Mouse (Mus musculus) heart, embryonic 13.5 days (tissue): ENCODE results near the gene Blm. TPM values are rescaled to one million over a fixed set of nuclear protein-coding genes. Genes with fewer than 3 reads are reported as not detected.
A peak's percentile ranks its signal among the peaks of the same experiment; 100 is the strongest.

Source experiments
- ATAC-seq: fragments of 200-750 bp; cut with Nextera tagmentation; 2 replicates; pipeline ENCODE4 v1.8.0; 2017; ENCODE audit warnings: moderate TSS enrichment; ENCODE audit not compliant: insufficient number of reproducible peaks, low FRiP score, low TSS enrichment; ENCODE audit errors: extremely low read depth
- H3K27ac ChIP-seq: fragments of 300-500 bp; sonication (generic); replicated peaks from 2 replicates; pipeline ENCODE4 v1.5.1; 2015; ENCODE audit warnings: moderate library complexity, mild to moderate bottlenecking, inconsistent platforms
- H3K27me3 ChIP-seq: fragments of 300-500 bp; sonication (generic); replicated peaks from 2 replicates; pipeline ENCODE4 v1.6.1; 2015; ENCODE audit warnings: mild to moderate bottlenecking, inconsistent platforms
- H3K36me3 ChIP-seq: fragments of 300-500 bp; sonication (generic); 2 replicates; pipeline ENCODE4 v1.6.1; 2015; ENCODE audit warnings: mild to moderate bottlenecking, inconsistent platforms
- H3K4me1 ChIP-seq: fragments of 300-500 bp; sonication (generic); 2 replicates; pipeline ENCODE4 v1.6.1; 2015; ENCODE audit warnings: inconsistent platforms
- H3K4me2 ChIP-seq: fragments of 300-500 bp; sonication (generic); 2 replicates; pipeline ENCODE4 v1.6.1; 2015; ENCODE audit warnings: inconsistent platforms, mild to moderate bottlenecking, moderate library complexity
- H3K4me3 ChIP-seq: fragments of 300-500 bp; sonication (generic); 2 replicates; pipeline ENCODE4 v1.5.1; 2015; ENCODE audit warnings: moderate library complexity, mild to moderate bottlenecking, inconsistent platforms
- H3K9ac ChIP-seq: fragments of 300-500 bp; sonication (generic); 2 replicates; pipeline ENCODE4 v1.6.1; 2015; ENCODE audit warnings: inconsistent platforms, mild to moderate bottlenecking, moderate library complexity
- H3K9me3 ChIP-seq: fragments of 300-500 bp; sonication (generic); 2 replicates; pipeline ENCODE4 v1.6.1; 2016; ENCODE audit warnings: inconsistent platforms
- WGBS: fragments of 180-500 bp; shearing (Covaris S2); methylation state at CpG from one replicate; pipeline ENCODE4 v1.1.7; 2015; ENCODE audit warnings: mixed read lengths; 5-methylcytosine and 5-hydroxymethylcytosine counted together
- polyA plus RNA-seq: library from polyadenylated mRNA; unstranded; fragments of >200 nt; fragmentation: Nextera tagmentation; extraction: Ambion mirVana; gene quantifications from 2 replicates; pipeline ENCODE4 v1.2.1, GENCODE M21; 2015

The Blm gene
- polyA plus RNA-seq, 1 experiment from 2014 or later = 17.1 TPM

GRCm38 (mm10) chr7:80449620-80450091, 85.3 kb downstream of the Blm start:
- H3K4me3 ChIP-seq = no peak overlapping the region
- no peaks in the 10 kb centered on the region for H3K9me3 ChIP-seq
- H3K4me2 ChIP-seq = no peak overlapping the region
- H3K27me3 ChIP-seq = no peaks in the 10 kb centered on the region
- H3K4me1 ChIP-seq = peaks cover 60% of the 10 kb centered on the region
- ATAC-seq = no peak
- H3K36me3 ChIP-seq = peaks cover 24% of the 10 kb centered on the region
- no peak overlapping the region for H3K9ac ChIP-seq
- 45% methylated on average over 6 of the region's 6 CpGs for WGBS
- H3K27ac ChIP-seq = no peak overlapping the region

GRCm38 (mm10) chr7:80447336-80447735, 87.6 kb downstream of the Blm start:
- H3K4me3 ChIP-seq = no peak overlapping the region
- no peak overlapping the region for H3K9ac ChIP-seq
- no peak overlapping the region for H3K27ac ChIP-seq
- no peaks in the 10 kb centered on the region for H3K9me3 ChIP-seq
- no peak for ATAC-seq
- H3K27me3 ChIP-seq = no peaks in the 10 kb centered on the region
- WGBS = 85% methylated on average over 8 of the region's 8 CpGs
- H3K36me3 ChIP-seq = peaks cover 1% of the 10 kb centered on the region; the same call in 1 of the 2 replicates
- peaks cover 81% of the 10 kb centered on the region for H3K4me1 ChIP-seq
- no peak overlapping the region for H3K4me2 ChIP-seq

GRCm38 (mm10) chr7:80446221-80446878, 88.6 kb downstream of the Blm start:
- no peak overlapping the region for H3K4me3 ChIP-seq
- 29% methylated on average over 7 of the region's 7 CpGs for WGBS
- H3K36me3 ChIP-seq = no peaks in the 10 kb centered on the region
- peak overlapping the region; percentile 96 for H3K27ac ChIP-seq
- H3K9ac ChIP-seq = peak overlapping the region; percentile 44
- H3K27me3 ChIP-seq = no peaks in the 10 kb centered on the region
- no peak for ATAC-seq
- peak overlapping the region; percentile 32 for H3K4me2 ChIP-seq
- no peaks in the 10 kb centered on the region for H3K9me3 ChIP-seq
- H3K4me1 ChIP-seq = peaks cover 81% of the 10 kb centered on the region

- 4% methylated on average over 6 of the region's 6 CpGs for WGBS
- Histone ChIP-seq H3K4me1 (peaks cover 77% of the 10 kb centered on the region), H3K27ac (peak overlapping the region; percentile 96), H3K36me3 (no peaks in the 10 kb centered on the region), H3K9ac (peak overlapping the region; percentile 7; the same call in 1 of the 2 replicates), H3K4me2 (peak overlapping the region; percentile 32), H3K27me3 (no peaks in the 10 kb centered on the region), H3K9me3 (no peaks in the 10 kb centered on the region), H3K4me3 (no peak overlapping the region)
- ATAC-seq = peak; percentile 65; the same call in 1 of the 2 replicates
Measured at GRCm38 (mm10) chr7:80445492-80445891, 89.4 kb downstream of the Blm start.

GRCm38 (mm10) chr7:80444401-80445249, 90.3 kb downstream of the Blm start:
- Histone ChIP-seq H3K4me3 (no peak overlapping the region), H3K27me3 (no peaks in the 10 kb centered on the region), H3K4me2 (peak overlapping the region; percentile 28), H3K4me1 (peaks cover 77% of the 10 kb centered on the region), H3K9ac (peak overlapping the region; percentile 38; the same call in 1 of the 2 replicates), H3K36me3 (no peaks in the 10 kb centered on the region), H3K9me3 (no peaks in the 10 kb centered on the region), H3K27ac (peak overlapping the region; percentile 96)
- 17% methylated on average over 17 of the region's 17 CpGs for WGBS
- ATAC-seq = peak; percentile 60; the same call in 1 of the 2 replicates

- H3K27ac ChIP-seq = peak overlapping the region; percentile 96; the same call in 1 of the 2 replicates
- no peak overlapping the region for H3K4me3 ChIP-seq
- no peak for ATAC-seq
- H3K36me3 ChIP-seq = no peaks in the 10 kb centered on the region
- no peak overlapping the region for H3K9ac ChIP-seq
- no peaks in the 10 kb centered on the region for H3K27me3 ChIP-seq
- H3K9me3 ChIP-seq = no peaks in the 10 kb centered on the region
- 79% methylated on average over 3 of the region's 3 CpGs for WGBS
- peaks cover 85% of the 10 kb centered on the region for H3K4me1 ChIP-seq
- no peak overlapping the region for H3K4me2 ChIP-seq
Measured at GRCm38 (mm10) chr7:80443124-80443523, 91.8 kb downstream of the Blm start.

- 63% methylated on average over 11 of the region's 11 CpGs for WGBS
- Histone ChIP-seq H3K27me3 (no peaks in the 10 kb centered on the region), H3K9me3 (no peaks in the 10 kb centered on the region), H3K4me1 (peaks cover 84% of the 10 kb centered on the region), H3K9ac (peak overlapping the region; percentile 51), H3K4me3 (no peak overlapping the region), H3K27ac (peak overlapping the region; percentile 13; the same call in 1 of the 2 replicates), H3K4me2 (no peak overlapping the region), H3K36me3 (no peaks in the 10 kb centered on the region)
- no peak for ATAC-seq
Measured at GRCm38 (mm10) chr7:80441986-80442904, 92.7 kb downstream of the Blm start.

GRCm38 (mm10) chr7:80440685-80441084, 94.2 kb downstream of the Blm start:
- 64% methylated on average over 4 of the region's 4 CpGs for WGBS

GRCm38 (mm10) chr7:80439789-80440488, 95.0 kb downstream of the Blm start:
- ATAC-seq = no peak
- Histone ChIP-seq H3K27me3 (no peaks in the 10 kb centered on the region), H3K4me2 (no peak overlapping the region), H3K4me3 (no peak overlapping the region), H3K4me1 (peaks cover 73% of the 10 kb centered on the region), H3K9me3 (no peaks in the 10 kb centered on the region), H3K9ac (no peak overlapping the region; the same call in 1 of the 2 replicates), H3K27ac (0 out of 2 replicates have a peak overlapping the region, but pooled peaks have one; percentile 53), H3K36me3 (no peaks in the 10 kb centered on the region)
- WGBS = 82% methylated on average over 10 of the region's 10 CpGs

More at GRCm38 (mm10) chr7:80440685-80441084, 94.2 kb downstream of the Blm start:
- no peak overlapping the region for H3K4me3 ChIP-seq
- peaks cover 73% of the 10 kb centered on the region for H3K4me1 ChIP-seq
- ATAC-seq = no peak
- H3K9ac ChIP-seq = no peak overlapping the region
- H3K9me3 ChIP-seq = no peaks in the 10 kb centered on the region
- no peaks in the 10 kb centered on the region for H3K36me3 ChIP-seq
- no peak overlapping the region for H3K27ac ChIP-seq
- H3K27me3 ChIP-seq = no peaks in the 10 kb centered on the region
- no peak overlapping the region for H3K4me2 ChIP-seq

GRCm38 (mm10) chr7:80439032-80439760, 95.7 kb downstream of the Blm start:
- Histone ChIP-seq H3K9me3 (no peaks in the 10 kb centered on the region), H3K27ac (peak overlapping the region; percentile 53), H3K4me1 (peaks cover 68% of the 10 kb centered on the region), H3K4me3 (peak overlapping the region; percentile 11), H3K36me3 (no peaks in the 10 kb centered on the region), H3K4me2 (peak overlapping the region; percentile 54), H3K9ac (peak overlapping the region; percentile 52), H3K27me3 (no peaks in the 10 kb centered on the region)
- WGBS = 23% methylated on average over 15 of the region's 15 CpGs
- no peak for ATAC-seq
